In the genomic region with DNA sequence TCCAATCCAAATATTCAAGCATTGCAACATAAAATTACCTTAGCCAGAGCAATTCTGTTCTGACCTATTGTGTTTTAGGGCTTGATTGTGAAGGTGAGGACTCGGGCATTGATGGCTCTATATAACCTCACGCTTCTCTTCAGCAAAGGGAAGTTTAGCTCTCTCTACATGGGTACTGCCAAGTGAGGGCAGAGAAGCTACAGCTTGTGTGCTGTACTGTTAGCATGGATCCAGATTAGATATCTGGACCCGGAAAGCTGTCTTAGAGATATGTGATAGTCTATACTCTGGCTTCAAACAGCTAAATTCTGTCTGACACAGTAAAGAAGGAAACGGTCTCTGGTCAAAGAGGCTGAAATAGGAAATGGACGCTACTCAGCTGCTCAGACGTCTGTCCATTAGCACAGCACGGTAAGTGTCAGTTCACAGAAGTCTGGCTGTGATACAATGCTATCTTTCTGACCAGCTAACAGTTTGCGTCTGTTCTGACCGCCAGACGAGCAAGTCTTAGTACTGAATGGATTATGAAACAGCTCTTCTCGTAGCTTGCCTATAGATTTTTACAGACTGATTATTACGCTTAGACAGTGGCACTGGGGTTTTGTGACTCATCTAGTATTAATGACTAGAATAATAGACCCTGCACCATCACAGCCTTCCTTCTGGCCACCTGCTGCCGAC, we compare ENCODE assay signal across 29 mouse cellular contexts. TPM values are rescaled to one million over a fixed set of nuclear protein-coding genes. Genes with fewer than 3 reads are reported as not detected.
"Had no signal": no experiment of that assay in that cellular context is flagged by ENCODE, and none has a peak within 500 bp of the region (broad histone marks: within the 10 kb centered on the region; RNA-seq: fewer than 3 reads in every experiment).

No protein-coding gene starts in this region.

- H3K9ac ChIP-seq: limb, embryonic 12.5 days; limb, embryonic 15.5 days; lung, embryonic 14.5 days had no signal

- H3K4me1 ChIP-seq: limb, embryonic 12.5 days; limb, embryonic 15.5 days had no signal

- H3K4me3 ChIP-seq: layer of hippocampus, adult 2 months; limb, embryonic 12.5 days; limb, embryonic 15.5 days; megakaryocyte, embryonic 14.5 days had no signal

- H3K27ac ChIP-seq: kidney, postnatal 0 days; layer of hippocampus, adult 2 months; limb, embryonic 12.5 days; limb, embryonic 15.5 days; macrophage; stomach, postnatal 0 days had no signal

- ATAC-seq: intestine, postnatal 0 days; lung, postnatal 0 days had no signal

- H3K4me2 ChIP-seq: limb, embryonic 12.5 days; limb, embryonic 15.5 days; lung, embryonic 14.5 days; midbrain, embryonic 11.5 days had no signal

- H3K27me3 ChIP-seq: limb, embryonic 12.5 days; limb, embryonic 15.5 days; megakaryocyte, embryonic 14.5 days had no signal

- H3K9me3 ChIP-seq: limb, embryonic 12.5 days; limb, embryonic 15.5 days; megakaryocyte, embryonic 14.5 days had no signal

- DNase-seq: kidney, adult 2 months; layer of hippocampus, adult 9-11 months; left cerebral cortex, postnatal 4 days; lung, embryonic 14.5 days; midbrain, embryonic 14.5 days; right cerebral cortex, adult 18-20 months; right cerebral cortex, postnatal 14 days; right cerebral cortex, postnatal 4 days; thymus, postnatal 25 days had no signal

RNA-seq across cellular contexts. Expression of a gene that starts 33.9 kb away (rescaled TPM):
- total RNA-seq: layer of hippocampus, adult 2 months; layer of hippocampus, postnatal 25 days; left cerebral cortex, adult 18-20 months; midbrain, postnatal 0 days had no signal
- polyA plus RNA-seq: intestine, embryonic 14.5 days; intestine, postnatal 0 days; kidney, embryonic 14.5 days; kidney, postnatal 0 days; large intestine, adult 2 months; limb, embryonic 12.5 days; limb, embryonic 15.5 days; lung, embryonic 14.5 days; lung, postnatal 0 days; macrophage; midbrain, embryonic 11.5 days; midbrain, embryonic 14.5 days; midbrain, postnatal 0 days; neural tube, embryonic 11.5 days; neural tube, embryonic 14.5 days; stomach, embryonic 14.5 days; stomach, postnatal 0 days; thymus, postnatal 0 days had no signal

RNA-seq across cellular contexts. Expression of a gene that starts 34.4 kb away (rescaled TPM):
- polyA plus RNA-seq: large intestine, adult 2 months; macrophage had no signal
